Mouse (Mus musculus): ENCODE measurements around the gene Acaca. TPM values are rescaled to one million over a fixed set of nuclear protein-coding genes. Genes with fewer than 3 reads are reported as not detected.
A peak's percentile ranks its signal among the peaks of the same experiment; 100 is the strongest.
"Not testable (repeated sequence)": the region's sequence is repeated elsewhere in the genome, so short reads cannot be mapped to it uniquely, and the experiment has no call there.

Gene Acaca
- polyA plus RNA-seq, 1 experiment from 2014 or later: 31.4 TPM

- WGBS: 33% methylated on average over 7 of the region's 7 CpGs
- Histone ChIP-seq H3K36me3 (ENCODE audit: control insufficient read depth, insufficient read depth, low read length) (no peaks in the 10 kb centered on the region), H3K9me3 (replicated peaks; ENCODE audit: control insufficient read depth, low read length, poor library complexity, severe bottlenecking) (no peaks in the 10 kb centered on the region), H3K4me3 (ENCODE audit: low read depth, low read length) (no peak overlapping the region), H3K9ac (ENCODE audit: low read depth, low read length) (no peak overlapping the region), H3K27ac (ENCODE audit: low read length) (peak overlapping the region; percentile 4), H3K4me2 (ENCODE audit: low read length) (no peak overlapping the region), H3K4me1 (ENCODE audit: control insufficient read depth, insufficient read depth, low read length) (peaks cover 10% of the 10 kb centered on the region; the same call in 1 of the 2 replicates), H3K27me3 (ENCODE audit: control insufficient read depth, insufficient read depth, low read depth, low read length) (no peaks in the 10 kb centered on the region)
- ATAC-seq: no peak
Measured at GRCm38 (mm10) chr11:84324032-84324752, 194.7 kb downstream of the Acaca start.

GRCm38 (mm10) chr11:84327086-84327485, 197.6 kb downstream of the Acaca start:
- no peak for ATAC-seq
- Histone ChIP-seq H3K27ac (ENCODE audit: low read length) (no peak overlapping the region), H3K27me3 (ENCODE audit: control insufficient read depth, insufficient read depth, low read depth, low read length) (no peaks in the 10 kb centered on the region), H3K36me3 (ENCODE audit: control insufficient read depth, insufficient read depth, low read length) (no peaks in the 10 kb centered on the region), H3K9me3 (replicated peaks; ENCODE audit: control insufficient read depth, low read length, poor library complexity, severe bottlenecking) (no peaks in the 10 kb centered on the region), H3K4me3 (ENCODE audit: low read depth, low read length) (no peak overlapping the region), H3K4me1 (ENCODE audit: control insufficient read depth, insufficient read depth, low read length) (peaks cover 10% of the 10 kb centered on the region; the same call in 1 of the 2 replicates), H3K4me2 (ENCODE audit: low read length) (no peak overlapping the region), H3K9ac (ENCODE audit: low read depth, low read length) (no peak overlapping the region)
- WGBS: 65% methylated on average over 4 of the region's 4 CpGs

GRCm38 (mm10) chr11:84332384-84332783, 202.9 kb downstream of the Acaca start:
- Histone ChIP-seq H3K9ac (ENCODE audit: low read depth, low read length) (no peak overlapping the region), H3K4me2 (ENCODE audit: low read length) (no peak overlapping the region), H3K36me3 (ENCODE audit: control insufficient read depth, insufficient read depth, low read length) (no peaks in the 10 kb centered on the region), H3K27ac (ENCODE audit: low read length) (no peak overlapping the region), H3K9me3 (replicated peaks; ENCODE audit: control insufficient read depth, low read length, poor library complexity, severe bottlenecking) (no peaks in the 10 kb centered on the region), H3K4me3 (ENCODE audit: low read depth, low read length) (no peak overlapping the region), H3K27me3 (ENCODE audit: control insufficient read depth, insufficient read depth, low read depth, low read length) (no peaks in the 10 kb centered on the region), H3K4me1 (ENCODE audit: control insufficient read depth, insufficient read depth, low read length) (no peaks in the 10 kb centered on the region)
- no peak for ATAC-seq

- 81% methylated on average over 3 of the region's 3 CpGs for WGBS
- no peak overlapping the region for H3K9ac ChIP-seq (ENCODE audit: low read depth, low read length)
Measured at GRCm38 (mm10) chr11:84332860-84333259, 203.4 kb downstream of the Acaca start.

GRCm38 (mm10) chr11:84338273-84338672, 208.8 kb downstream of the Acaca start:
- not testable (repeated sequence) for ATAC-seq; H3K9me3 ChIP-seq (replicated peaks; ENCODE audit: control insufficient read depth, low read length, poor library complexity, severe bottlenecking); H3K4me3 ChIP-seq (ENCODE audit: low read depth, low read length); H3K36me3 ChIP-seq (ENCODE audit: control insufficient read depth, insufficient read depth, low read length); H3K27me3 ChIP-seq (ENCODE audit: control insufficient read depth, insufficient read depth, low read depth, low read length); H3K9ac ChIP-seq (ENCODE audit: low read depth, low read length); H3K27ac ChIP-seq (ENCODE audit: low read length); H3K4me2 ChIP-seq (ENCODE audit: low read length); H3K4me1 ChIP-seq (ENCODE audit: control insufficient read depth, insufficient read depth, low read length)
- WGBS: 97% methylated on average over 6 of the region's 8 CpGs

More at GRCm38 (mm10) chr11:84332860-84333259, 203.4 kb downstream of the Acaca start:
- H3K4me1 ChIP-seq (ENCODE audit: control insufficient read depth, insufficient read depth, low read length): no peaks in the 10 kb centered on the region
- no peaks in the 10 kb centered on the region for H3K36me3 ChIP-seq (ENCODE audit: control insufficient read depth, insufficient read depth, low read length)
- no peaks in the 10 kb centered on the region for H3K27me3 ChIP-seq (ENCODE audit: control insufficient read depth, insufficient read depth, low read depth, low read length)
- H3K4me3 ChIP-seq (ENCODE audit: low read depth, low read length): no peak overlapping the region
- H3K4me2 ChIP-seq (ENCODE audit: low read length): no peak overlapping the region
- no peaks in the 10 kb centered on the region for H3K9me3 ChIP-seq (replicated peaks; ENCODE audit: control insufficient read depth, low read length, poor library complexity, severe bottlenecking)
- no peak overlapping the region for H3K27ac ChIP-seq (ENCODE audit: low read length)
- ATAC-seq: no peak

GRCm38 (mm10) chr11:84340630-84341029, 211.2 kb downstream of the Acaca start:
- Histone ChIP-seq H3K36me3 (ENCODE audit: control insufficient read depth, insufficient read depth, low read length) (peaks cover 5% of the 10 kb centered on the region; the same call in 1 of the 2 replicates), H3K4me1 (ENCODE audit: control insufficient read depth, insufficient read depth, low read length) (peaks cover 3% of the 10 kb centered on the region; the same call in 1 of the 2 replicates), H3K9me3 (replicated peaks; ENCODE audit: control insufficient read depth, low read length, poor library complexity, severe bottlenecking) (no peaks in the 10 kb centered on the region), H3K4me2 (ENCODE audit: low read length) (no peak overlapping the region), H3K4me3 (ENCODE audit: low read depth, low read length) (no peak overlapping the region), H3K9ac (ENCODE audit: low read depth, low read length) (no peak overlapping the region), H3K27me3 (ENCODE audit: control insufficient read depth, insufficient read depth, low read depth, low read length) (no peaks in the 10 kb centered on the region), H3K27ac (ENCODE audit: low read length) (no peak overlapping the region)
- 77% methylated on average over 2 of the region's 2 CpGs for WGBS
- no peak for ATAC-seq

- peaks cover 20% of the 10 kb centered on the region for H3K4me1 ChIP-seq (ENCODE audit: control insufficient read depth, insufficient read depth, low read length)
- ATAC-seq: no peak
- H3K27ac ChIP-seq (ENCODE audit: low read length): no peak overlapping the region
- 74% methylated on average over 6 of the region's 6 CpGs for WGBS
- no peaks in the 10 kb centered on the region for H3K9me3 ChIP-seq (replicated peaks; ENCODE audit: control insufficient read depth, low read length, poor library complexity, severe bottlenecking)
- H3K9ac ChIP-seq (ENCODE audit: low read depth, low read length): no peak overlapping the region
- 0 out of 2 replicates have a peak, but pooled peaks cover 3% of the 10 kb centered on the region for H3K36me3 ChIP-seq (ENCODE audit: control insufficient read depth, insufficient read depth, low read length)
- H3K4me2 ChIP-seq (ENCODE audit: low read length): no peak overlapping the region
- H3K4me3 ChIP-seq (ENCODE audit: low read depth, low read length): no peak overlapping the region
- H3K27me3 ChIP-seq (ENCODE audit: control insufficient read depth, insufficient read depth, low read depth, low read length): no peaks in the 10 kb centered on the region
Measured at GRCm38 (mm10) chr11:84344522-84345236, 215.2 kb downstream of the Acaca start.

GRCm38 (mm10) chr11:84347766-84348165, 218.3 kb downstream of the Acaca start:
- H3K4me1 ChIP-seq (ENCODE audit: control insufficient read depth, insufficient read depth, low read length): peaks cover 34% of the 10 kb centered on the region
- no peaks in the 10 kb centered on the region for H3K9me3 ChIP-seq (replicated peaks; ENCODE audit: control insufficient read depth, low read length, poor library complexity, severe bottlenecking)
- no peak overlapping the region for H3K4me2 ChIP-seq (ENCODE audit: low read length)
- H3K4me3 ChIP-seq (ENCODE audit: low read depth, low read length): no peak overlapping the region
- no peak overlapping the region for H3K27ac ChIP-seq (ENCODE audit: low read length)
- 55% methylated on average over 2 of the region's 2 CpGs for WGBS
- 0 out of 2 replicates have a peak, but pooled peaks cover 3% of the 10 kb centered on the region for H3K36me3 ChIP-seq (ENCODE audit: control insufficient read depth, insufficient read depth, low read length)
- H3K9ac ChIP-seq (ENCODE audit: low read depth, low read length): no peak overlapping the region
- no peak for ATAC-seq
- no peaks in the 10 kb centered on the region for H3K27me3 ChIP-seq (ENCODE audit: control insufficient read depth, insufficient read depth, low read depth, low read length)

Data from midbrain, embryonic 16.5 days (tissue).